Mouse (Mus musculus) cerebellum, adult 11 months (tissue): ENCODE measurements around the gene Gm28230.

ENCODE experiments used
- DNase-seq: peaks from one replicate; pipeline ENCODE4 v3.0.0; 2022

Gene Gm28230

DNA sequence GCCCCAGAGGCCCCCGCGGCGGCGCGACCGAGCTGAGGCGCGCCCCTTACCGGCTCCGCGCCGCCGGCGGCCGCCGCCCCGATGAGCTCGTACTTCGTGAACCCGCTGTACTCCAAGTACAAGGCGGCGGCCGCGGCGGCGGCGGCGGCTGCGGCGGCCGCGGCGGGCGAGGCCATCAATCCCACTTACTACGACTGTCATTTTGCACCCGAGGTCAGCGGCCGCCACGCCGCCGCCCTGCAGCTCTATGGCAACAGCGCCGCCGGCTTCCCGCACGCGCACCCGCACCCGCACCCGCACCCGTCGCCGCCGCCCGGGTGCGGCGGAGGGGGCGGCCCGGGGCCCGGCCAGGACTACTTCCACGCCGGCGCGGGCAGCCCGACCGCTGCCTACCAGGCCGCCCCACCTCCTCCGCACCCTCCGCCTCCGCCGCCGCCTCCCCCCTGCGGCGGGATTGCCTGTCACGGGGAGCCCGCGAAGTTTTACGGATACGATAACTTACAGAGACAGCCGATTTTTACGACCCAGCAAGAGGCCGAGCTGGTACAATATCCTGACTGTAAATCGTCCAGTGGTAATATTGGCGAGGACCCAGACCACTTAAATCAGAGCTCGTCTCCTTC lies 20.9 kb upstream of the Gm28230 start:
- DNase-seq, result no peak

GRCm38 (mm10) chr2:74706393-74706960 lies 20.1 kb upstream of the Gm28230 start:
- no peak for DNase-seq

DNA sequence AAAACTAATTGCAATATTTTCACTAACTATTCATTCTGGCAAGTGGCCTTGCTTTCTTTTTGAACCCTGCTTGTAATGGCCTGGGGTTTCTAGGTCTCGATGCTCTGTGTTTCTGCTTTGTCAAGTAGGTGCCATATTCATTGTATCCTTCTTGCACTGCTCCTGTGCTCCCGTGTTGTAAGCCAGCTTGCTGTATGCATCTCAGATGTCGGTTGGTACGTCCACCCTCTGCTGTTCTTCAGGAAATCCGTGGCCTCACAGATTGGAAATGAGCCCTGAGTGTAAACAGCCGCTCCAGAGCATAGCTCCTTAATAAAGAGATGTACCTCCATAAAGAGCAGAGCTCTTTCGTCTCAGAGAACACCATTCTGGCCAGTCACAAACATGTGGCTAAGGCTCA lies 18.9 kb upstream of the Gm28230 start:
- DNase-seq, result no peak

DNA sequence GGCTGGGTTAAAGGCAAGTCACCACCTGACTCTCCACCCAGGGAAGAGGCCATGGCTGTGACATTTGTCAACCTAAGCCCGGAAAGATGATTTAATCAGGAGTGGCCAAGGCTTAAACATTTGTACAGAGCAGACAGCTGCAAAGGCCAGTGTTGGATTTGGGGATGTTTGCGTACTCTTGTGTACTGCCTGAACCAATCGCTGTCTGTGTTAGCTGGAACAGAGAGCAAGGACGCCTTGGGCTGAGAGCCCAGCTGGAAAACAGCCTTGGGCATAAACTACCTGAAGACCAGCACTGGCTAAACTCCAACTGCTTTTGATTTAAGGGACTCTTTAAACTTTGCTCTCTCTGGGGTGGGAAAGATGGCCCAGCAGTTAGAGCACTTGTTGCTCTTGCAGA lies 17.9 kb upstream of the Gm28230 start:
- DNase-seq, result no peak

GRCm38 (mm10) chr2:74709465-74710419 lies 16.8 kb upstream of the Gm28230 start:
- no peak for DNase-seq

GRCm38 (mm10) chr2:74710929-74711543 lies 15.5 kb upstream of the Gm28230 start:
- DNase-seq, result no peak

GRCm38 (mm10) chr2:74711721-74712621 lies 14.6 kb upstream of the Gm28230 start, which contains the start of the genes Hoxd3 and Hoxd4:
Gene Hoxd3 (plus strand): TSS chr2:74711927.
Gene Hoxd4 (plus strand): TSS chr2:74711929.
- DNase-seq, result no peak

DNA sequence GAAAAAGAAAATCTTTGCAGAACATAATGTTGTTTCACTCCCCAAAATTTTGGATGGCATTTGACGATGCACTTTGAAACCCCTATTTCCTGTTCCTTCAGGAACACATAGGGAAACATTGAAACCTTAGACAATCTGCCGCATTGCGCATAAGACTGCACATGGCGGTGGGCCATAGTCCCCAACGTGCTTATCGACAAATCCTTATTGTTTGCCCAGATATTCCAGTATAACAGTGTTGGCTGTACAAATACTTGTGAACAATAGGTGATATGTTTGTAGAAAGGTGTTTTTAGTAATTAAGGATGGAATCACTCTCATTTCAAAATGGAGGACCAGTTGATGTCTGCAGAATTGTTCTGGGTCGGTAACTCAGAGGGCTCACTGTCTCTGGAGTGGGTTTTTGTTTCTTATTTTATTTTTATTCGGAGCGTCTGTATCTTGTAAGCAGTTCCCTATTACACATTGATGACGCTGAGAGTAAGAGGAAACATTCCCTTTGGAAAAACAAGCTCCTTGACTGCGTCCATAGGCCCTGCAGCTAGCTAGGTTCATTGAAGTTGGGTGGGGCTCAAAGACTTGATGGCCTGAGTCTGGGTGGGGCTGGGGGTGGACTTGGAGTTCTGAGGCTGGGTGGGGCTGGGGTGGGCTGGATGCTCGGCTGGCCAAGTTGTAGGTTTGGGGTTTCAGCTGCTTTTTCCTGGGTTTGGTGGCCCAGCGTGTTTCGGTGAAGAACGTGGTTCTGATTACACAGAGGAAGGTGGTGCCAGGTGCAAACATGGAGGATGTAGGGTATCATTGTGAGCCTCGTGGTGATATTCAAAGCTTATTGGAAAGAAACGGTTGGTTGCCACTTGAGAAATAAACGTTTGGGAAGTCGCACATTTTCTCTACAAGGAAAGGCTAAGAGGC lies 13.0 kb upstream of the Gm28230 start:
- DNase-seq, result no peak

GRCm38 (mm10) chr2:74714156-74714789 lies 12.3 kb upstream of the Gm28230 start:
- no peak for DNase-seq

DNA sequence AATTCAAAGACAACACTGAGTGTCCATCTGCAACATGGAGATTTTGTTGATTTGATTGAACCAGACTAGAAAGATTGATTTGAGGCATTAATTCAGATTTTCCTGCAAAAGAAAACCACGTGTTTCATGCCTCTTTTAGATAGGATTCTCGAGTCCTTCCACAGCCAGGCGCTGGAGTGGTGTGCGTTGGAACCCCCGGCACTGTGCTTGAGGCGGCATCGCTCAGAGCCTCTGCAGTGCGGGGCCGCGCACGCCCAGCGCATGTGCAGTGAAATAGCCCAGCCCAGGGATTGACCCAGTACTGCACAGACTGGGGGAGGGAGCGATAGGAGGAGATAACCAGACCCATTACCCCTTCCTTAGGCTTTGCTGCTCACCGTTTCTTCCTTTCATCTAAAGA lies 11.6 kb upstream of the Gm28230 start:
- no peak for DNase-seq

DNA sequence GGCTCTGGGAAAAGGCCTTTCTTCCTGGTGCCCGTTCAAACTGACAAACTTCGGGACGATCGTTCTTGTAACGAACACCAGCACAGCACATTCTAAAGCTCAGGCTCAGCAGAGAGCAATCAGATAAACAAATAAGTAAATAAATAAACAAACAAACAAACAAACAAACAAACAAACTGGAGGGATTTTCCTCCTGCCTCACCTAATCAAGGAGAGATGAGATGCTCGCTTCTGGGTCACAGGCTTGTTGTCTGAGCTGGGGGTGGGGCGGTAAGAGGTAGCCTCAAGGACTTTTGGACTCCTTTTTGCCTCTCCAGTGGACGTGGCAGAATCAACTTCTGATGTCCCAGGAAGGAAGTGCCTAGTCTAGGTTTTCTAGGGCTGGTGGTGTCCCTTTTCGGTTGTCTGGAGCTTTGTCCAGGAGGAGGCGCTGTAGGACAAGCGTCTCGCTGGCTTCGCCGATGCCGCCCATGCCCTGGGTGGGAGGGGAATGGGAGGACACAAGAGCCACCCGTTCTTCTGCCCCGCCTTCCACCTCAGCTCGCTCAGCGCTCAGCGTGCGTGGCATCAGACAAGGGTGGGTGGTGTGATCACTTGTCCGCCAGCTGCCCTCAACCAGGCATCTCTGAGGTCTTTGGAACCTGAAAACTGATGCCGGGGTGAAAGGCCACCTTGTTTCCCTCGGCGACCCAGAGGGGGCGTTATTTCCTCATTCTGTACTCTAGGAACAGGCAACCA lies 10.9 kb upstream of the Gm28230 start:
- peak; percentile 20 for DNase-seq

- DNase-seq, result no peak
These were observed 6.1 kb upstream of the Gm28230 start for GRCm38 (mm10) chr2:74720384-74720783.

DNA sequence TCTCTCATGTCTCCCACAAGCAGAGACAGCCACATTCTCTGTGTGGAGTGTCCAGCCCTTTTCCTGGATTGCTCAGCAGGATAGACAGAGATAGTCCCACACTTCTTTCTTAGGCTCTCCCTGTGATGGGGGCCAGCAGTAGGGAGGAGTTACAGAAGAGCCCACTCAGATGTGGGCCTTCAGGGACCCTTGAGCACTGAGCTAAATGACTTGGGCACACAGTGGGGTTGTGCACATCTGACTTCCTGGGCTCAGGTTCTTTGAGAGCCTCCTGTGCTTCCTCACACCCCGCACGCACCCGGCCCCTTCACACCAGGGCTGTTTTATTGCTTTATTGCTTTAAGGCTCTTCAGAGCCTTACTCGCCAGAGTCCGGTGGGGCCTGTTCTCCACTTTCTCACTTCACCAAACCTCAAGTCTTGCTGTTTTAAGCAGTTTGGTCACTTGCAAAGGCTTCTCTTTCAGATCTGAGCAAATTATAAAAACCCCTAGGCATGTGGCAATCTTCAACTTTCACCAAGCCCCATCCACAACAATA lies 5.5 kb upstream of the Gm28230 start:
- DNase-seq, result no peak

- DNase-seq, result no peak
These were observed 4.6 kb upstream of the Gm28230 start for GRCm38 (mm10) chr2:74721882-74722281.

- no peak for DNase-seq
These were observed 3.6 kb upstream of the Gm28230 start for GRCm38 (mm10) chr2:74722949-74723348.

DNA sequence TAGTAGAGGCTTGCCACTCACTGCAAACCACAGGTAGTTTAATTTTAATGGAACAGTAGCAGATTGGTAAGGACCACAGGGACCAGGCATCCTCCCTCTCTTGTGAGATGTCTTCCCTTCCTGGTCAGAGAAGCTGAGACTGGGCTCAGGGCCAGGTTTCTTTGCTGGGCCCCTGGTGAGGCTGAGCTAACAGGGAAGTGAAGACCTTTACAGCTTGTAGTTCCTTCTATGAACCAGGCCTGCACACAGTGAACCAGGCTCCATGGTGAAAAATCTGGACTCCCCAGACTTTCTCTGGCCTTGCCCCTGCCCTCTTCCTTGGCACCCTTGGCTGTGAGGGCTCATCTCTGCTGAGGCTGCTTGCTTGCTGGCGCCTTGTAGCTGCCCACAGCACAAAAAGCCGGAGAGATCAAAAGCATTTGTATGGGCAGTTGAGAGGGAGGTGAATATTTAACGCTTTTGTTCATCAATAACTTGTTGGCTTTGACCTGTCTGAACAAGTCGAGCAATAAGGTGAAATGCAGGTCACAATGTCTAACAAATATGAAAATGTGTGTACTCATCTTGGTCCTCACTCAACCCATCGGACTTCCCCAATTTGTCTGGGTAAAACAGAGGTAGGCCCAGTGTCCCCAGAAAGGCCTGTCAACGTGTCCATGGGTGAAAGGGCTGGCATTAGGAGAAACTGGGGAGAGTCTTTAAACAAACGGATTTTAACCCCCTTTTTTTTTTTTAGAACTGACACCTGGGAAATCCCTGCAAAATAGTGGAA lies 2.1 kb upstream of the Gm28230 start:
- no peak for DNase-seq

GRCm38 (mm10) chr2:74725171-74725570 lies 1.4 kb upstream of the Gm28230 start:
- DNase-seq, result no peak

DNA sequence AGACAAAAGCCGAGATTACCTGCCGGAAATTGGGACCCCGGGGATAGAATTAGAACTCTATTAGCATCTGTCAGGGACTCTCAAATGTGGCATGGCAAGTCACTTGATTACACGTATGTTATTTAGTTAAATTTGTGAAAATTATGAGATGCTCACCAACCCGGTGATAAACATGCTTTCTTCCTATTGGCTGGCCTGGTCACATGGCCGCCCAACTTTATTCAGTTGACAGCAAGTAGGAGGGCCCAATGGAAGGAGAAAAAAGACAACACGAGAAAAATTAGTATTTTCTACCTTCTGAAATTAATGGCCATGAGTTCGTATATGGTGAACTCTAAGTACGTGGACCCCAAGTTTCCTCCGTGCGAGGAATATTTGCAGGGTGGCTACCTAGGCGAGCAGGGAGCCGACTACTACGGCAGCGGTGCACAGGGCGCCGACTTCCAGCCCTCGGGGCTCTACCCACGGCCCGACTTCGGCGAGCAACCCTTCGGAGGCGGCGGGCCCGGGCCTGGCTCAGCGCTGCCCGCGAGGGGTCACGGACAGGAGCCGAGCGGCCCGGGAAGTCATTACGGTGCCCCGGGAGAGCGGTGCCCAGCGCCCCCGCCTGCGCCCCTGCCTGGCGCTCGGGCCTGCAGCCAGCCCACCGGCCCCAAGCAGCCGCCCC lies 578 bp downstream of the Gm28230 start:
- no peak for DNase-seq
